Mouse (Mus musculus) midbrain, embryonic 15.5 days (tissue): ENCODE measurements around the gene A730049H05Rik. TPM values are rescaled to one million over a fixed set of nuclear protein-coding genes. Genes with fewer than 3 reads are reported as not detected.
A peak's percentile ranks its signal among the peaks of the same experiment; 100 is the strongest.

ENCODE experiments used
- ATAC-seq: fragments of 200-750 bp; cut with Nextera tagmentation; replicated peaks from 2 replicates; pipeline ENCODE4 v1.8.0; 2017; ENCODE audit warnings: moderate TSS enrichment
- H3K27ac ChIP-seq: fragments of 300-500 bp; sonication (generic); 2 replicates; pipeline ENCODE4 v1.5.1; 2015; ENCODE audit warnings: mild to moderate bottlenecking, inconsistent platforms
- H3K27me3 ChIP-seq: fragments of 300-500 bp; sonication (generic); replicated peaks from 2 replicates; pipeline ENCODE4 v1.6.1; 2015; ENCODE audit warnings: inconsistent platforms
- H3K36me3 ChIP-seq: fragments of 300-500 bp; sonication (generic); replicated peaks from 2 replicates; pipeline ENCODE4 v1.6.1; 2015; ENCODE audit warnings: inconsistent platforms
- H3K4me1 ChIP-seq: fragments of 300-500 bp; sonication (generic); 2 replicates; pipeline ENCODE4 v1.6.1; 2015; ENCODE audit warnings: inconsistent platforms
- H3K4me2 ChIP-seq: fragments of 300-500 bp; sonication (generic); 2 replicates; pipeline ENCODE4 v1.6.1; 2015; ENCODE audit warnings: inconsistent platforms, mild to moderate bottlenecking, moderate library complexity
- H3K4me3 ChIP-seq: fragments of 300-500 bp; sonication (generic); 2 replicates; pipeline ENCODE4 v1.5.1; 2015; ENCODE audit warnings: mild to moderate bottlenecking, inconsistent platforms
- H3K9ac ChIP-seq: fragments of 300-500 bp; sonication (generic); 2 replicates; pipeline ENCODE4 v1.6.1; 2015; ENCODE audit warnings: mild to moderate bottlenecking, inconsistent platforms
- H3K9me3 ChIP-seq: fragments of 300-500 bp; sonication (generic); 2 replicates; pipeline ENCODE4 v1.6.1; 2016; ENCODE audit warnings: inconsistent platforms
- WGBS: fragments of 180-500 bp; shearing (Covaris S2); methylation state at CpG from one replicate; pipeline ENCODE4 v1.1.7; 2015; ENCODE audit warnings: mixed read lengths; 5-methylcytosine and 5-hydroxymethylcytosine counted together
- polyA plus RNA-seq: library from polyadenylated mRNA; unstranded; fragments of >200 nt; fragmentation: Nextera tagmentation; extraction: Ambion mirVana; gene quantifications from 2 replicates; pipeline ENCODE4 v1.2.1, GENCODE M21; 2015

The A730049H05Rik gene
- polyA plus RNA-seq, 1 experiment from 2014 or later = 0.40 TPM

GRCm38 (mm10) chr6:92831106-92831505 is 14.8 kb downstream of the A730049H05Rik start:
- H3K27ac ChIP-seq = no peak overlapping the region
- no peak for ATAC-seq
- 83% methylated on average over 2 of the region's 2 CpGs for WGBS
- no peaks in the 10 kb centered on the region for H3K27me3 ChIP-seq
- no peaks in the 10 kb centered on the region for H3K9me3 ChIP-seq
- no peak overlapping the region for H3K9ac ChIP-seq
- no peaks in the 10 kb centered on the region; the same call in 1 of the 2 replicates for H3K4me1 ChIP-seq
- no peak overlapping the region for H3K4me3 ChIP-seq
- H3K36me3 ChIP-seq = no peaks in the 10 kb centered on the region
- no peak overlapping the region for H3K4me2 ChIP-seq

- Histone ChIP-seq H3K27me3 (no peaks in the 10 kb centered on the region), H3K4me1 (no peaks in the 10 kb centered on the region), H3K9me3 (no peaks in the 10 kb centered on the region), H3K4me2 (no peak overlapping the region), H3K36me3 (no peaks in the 10 kb centered on the region), H3K27ac (no peak overlapping the region), H3K4me3 (no peak overlapping the region), H3K9ac (no peak overlapping the region)
- no peak for ATAC-seq
- WGBS = 12% methylated on average over 2 of the region's 2 CpGs
These were observed 25.7 kb downstream of the A730049H05Rik start for GRCm38 (mm10) chr6:92842000-92842399.

DNA sequence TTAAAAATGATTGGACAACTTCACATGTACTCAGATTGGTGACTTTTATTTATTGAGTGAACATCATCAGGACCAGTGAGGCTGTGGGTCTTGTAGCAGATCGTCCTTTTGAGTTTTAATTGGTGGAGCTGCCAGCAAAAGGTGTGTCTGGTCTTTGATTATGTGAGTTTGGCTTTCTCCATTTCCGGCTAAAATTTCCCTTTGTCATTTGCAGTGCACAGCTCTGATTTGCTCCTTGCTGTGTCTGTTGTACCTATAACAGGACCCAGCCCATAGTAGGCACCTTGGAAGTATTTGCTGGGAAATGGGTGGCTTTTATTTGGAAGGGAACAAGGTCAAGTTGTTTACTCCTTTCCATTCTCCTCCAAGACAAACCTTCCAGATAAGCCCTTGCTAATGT is 27.2 kb downstream of the A730049H05Rik start:
- Histone ChIP-seq H3K4me2 (no peak overlapping the region), H3K9me3 (no peaks in the 10 kb centered on the region), H3K27me3 (no peaks in the 10 kb centered on the region), H3K9ac (no peak overlapping the region), H3K27ac (no peak overlapping the region), H3K4me1 (no peaks in the 10 kb centered on the region), H3K4me3 (no peak overlapping the region), H3K36me3 (no peaks in the 10 kb centered on the region)
- ATAC-seq = no peak
- 90% methylated on average over 2 of the region's 2 CpGs for WGBS

DNA sequence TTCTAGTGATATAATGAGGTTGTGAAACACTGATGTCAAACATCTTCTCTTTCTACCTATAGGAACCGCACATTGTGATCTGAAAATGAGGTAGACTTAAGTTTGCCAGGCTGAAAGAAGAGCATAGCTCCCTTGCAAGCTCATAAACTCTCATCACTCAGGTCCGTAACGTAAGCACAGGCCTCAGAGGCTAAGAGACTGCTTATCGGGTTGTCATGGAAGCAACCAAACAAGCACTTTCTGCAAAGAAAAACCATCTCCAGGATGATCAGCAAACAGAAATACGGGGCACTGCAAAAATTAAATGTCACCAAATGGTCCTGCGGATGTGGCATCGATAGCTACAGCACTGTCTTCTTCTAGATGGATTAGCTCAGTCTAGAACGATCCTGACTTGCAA is 29.6 kb downstream of the A730049H05Rik start:
- Histone ChIP-seq H3K4me3 (no peak overlapping the region), H3K4me1 (peaks cover 7% of the 10 kb centered on the region; the same call in 1 of the 2 replicates), H3K9ac (no peak overlapping the region), H3K27me3 (no peaks in the 10 kb centered on the region), H3K4me2 (no peak overlapping the region), H3K9me3 (no peaks in the 10 kb centered on the region), H3K36me3 (no peaks in the 10 kb centered on the region), H3K27ac (no peak overlapping the region)
- WGBS = 89% methylated on average over 8 of the region's 8 CpGs
- ATAC-seq = no peak

DNA sequence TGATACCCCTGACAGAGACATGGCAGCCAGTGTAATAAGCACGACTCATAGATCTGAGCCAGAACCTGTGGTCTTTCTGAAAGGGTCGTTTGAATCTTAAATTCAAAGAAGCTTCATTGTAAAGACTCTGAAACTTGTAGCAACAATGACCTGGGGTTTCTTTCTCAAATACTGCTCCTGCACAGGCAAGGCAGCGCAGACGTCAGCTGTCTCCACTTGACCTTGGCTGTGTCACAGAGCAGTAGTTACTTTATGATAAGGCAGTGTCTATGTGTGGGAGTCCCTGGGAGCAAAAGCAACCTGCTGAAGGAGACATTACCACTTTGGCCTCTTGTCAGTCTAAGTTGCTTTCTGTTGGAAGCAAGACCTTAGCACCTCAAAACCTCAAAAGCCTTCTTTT is 30.3 kb downstream of the A730049H05Rik start:
- no peak overlapping the region for H3K4me2 ChIP-seq
- no peak for ATAC-seq
- H3K9ac ChIP-seq = no peak overlapping the region
- no peaks in the 10 kb centered on the region for H3K27me3 ChIP-seq
- no peaks in the 10 kb centered on the region for H3K36me3 ChIP-seq
- peaks cover 7% of the 10 kb centered on the region; the same call in 1 of the 2 replicates for H3K4me1 ChIP-seq
- H3K4me3 ChIP-seq = no peak overlapping the region
- H3K27ac ChIP-seq = no peak overlapping the region
- H3K9me3 ChIP-seq = no peaks in the 10 kb centered on the region
- WGBS = 50% methylated on average over 4 of the region's 4 CpGs

DNA sequence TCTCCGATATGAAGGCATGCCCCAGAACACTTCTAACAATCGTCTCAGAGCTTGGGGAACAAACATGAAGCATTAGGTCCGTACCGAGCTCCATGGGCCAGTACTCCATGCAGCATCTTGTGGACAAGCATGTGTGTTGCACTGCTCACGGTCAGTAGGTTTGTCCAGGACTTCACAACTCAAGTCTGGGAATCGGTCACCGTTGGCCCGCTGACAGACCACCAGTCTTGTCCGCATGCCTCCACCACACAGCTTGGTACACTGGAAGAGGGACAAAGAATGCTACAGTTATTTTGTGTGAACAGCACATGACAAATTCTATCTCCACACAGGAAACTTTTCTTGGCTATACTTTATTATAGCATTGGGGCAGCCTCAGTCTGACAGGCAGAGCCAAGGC is 32.9 kb downstream of the A730049H05Rik start:
- Histone ChIP-seq H3K4me3 (no peak overlapping the region), H3K36me3 (no peaks in the 10 kb centered on the region), H3K4me1 (peaks cover 7% of the 10 kb centered on the region; the same call in 1 of the 2 replicates), H3K9ac (no peak overlapping the region), H3K4me2 (no peak overlapping the region), H3K27me3 (no peaks in the 10 kb centered on the region), H3K9me3 (no peaks in the 10 kb centered on the region), H3K27ac (no peak overlapping the region)
- WGBS = 92% methylated on average over 9 of the region's 9 CpGs
- no peak for ATAC-seq

- 17% methylated on average over 5 of the region's 5 CpGs for WGBS
- Histone ChIP-seq H3K4me2 (no peak overlapping the region), H3K27ac (peak overlapping the region; percentile 25; the same call in 1 of the 2 replicates)
These were observed 34.0 kb downstream of the A730049H05Rik start for GRCm38 (mm10) chr6:92850250-92850649.

GRCm38 (mm10) chr6:92854873-92855272 is 38.6 kb downstream of the A730049H05Rik start:
- Histone ChIP-seq H3K4me1 (peaks cover 7% of the 10 kb centered on the region; the same call in 1 of the 2 replicates), H3K9me3 (no peaks in the 10 kb centered on the region), H3K36me3 (no peaks in the 10 kb centered on the region), H3K4me2 (no peak overlapping the region), H3K27ac (no peak overlapping the region), H3K9ac (no peak overlapping the region), H3K4me3 (no peak overlapping the region), H3K27me3 (no peaks in the 10 kb centered on the region)
- no peak for ATAC-seq
- WGBS = 87% methylated on average over 4 of the region's 4 CpGs

More at GRCm38 (mm10) chr6:92850250-92850649, 34.0 kb downstream of the A730049H05Rik start:
- Histone ChIP-seq H3K9me3 (no peaks in the 10 kb centered on the region), H3K4me3 (no peak overlapping the region), H3K9ac (no peak overlapping the region), H3K36me3 (no peaks in the 10 kb centered on the region), H3K4me1 (peaks cover 7% of the 10 kb centered on the region; the same call in 1 of the 2 replicates), H3K27me3 (no peaks in the 10 kb centered on the region)
- ATAC-seq = peak; percentile 75; the same call in 1 of the 2 replicates

GRCm38 (mm10) chr6:92857761-92858160 is 41.5 kb downstream of the A730049H05Rik start:
- Histone ChIP-seq H3K4me2 (no peak overlapping the region), H3K9me3 (no peaks in the 10 kb centered on the region), H3K27me3 (no peaks in the 10 kb centered on the region), H3K9ac (no peak overlapping the region), H3K4me1 (no peaks in the 10 kb centered on the region), H3K36me3 (no peaks in the 10 kb centered on the region), H3K4me3 (no peak overlapping the region), H3K27ac (no peak overlapping the region)
- 92% methylated on average over 13 of the region's 13 CpGs for WGBS
- no peak for ATAC-seq

DNA sequence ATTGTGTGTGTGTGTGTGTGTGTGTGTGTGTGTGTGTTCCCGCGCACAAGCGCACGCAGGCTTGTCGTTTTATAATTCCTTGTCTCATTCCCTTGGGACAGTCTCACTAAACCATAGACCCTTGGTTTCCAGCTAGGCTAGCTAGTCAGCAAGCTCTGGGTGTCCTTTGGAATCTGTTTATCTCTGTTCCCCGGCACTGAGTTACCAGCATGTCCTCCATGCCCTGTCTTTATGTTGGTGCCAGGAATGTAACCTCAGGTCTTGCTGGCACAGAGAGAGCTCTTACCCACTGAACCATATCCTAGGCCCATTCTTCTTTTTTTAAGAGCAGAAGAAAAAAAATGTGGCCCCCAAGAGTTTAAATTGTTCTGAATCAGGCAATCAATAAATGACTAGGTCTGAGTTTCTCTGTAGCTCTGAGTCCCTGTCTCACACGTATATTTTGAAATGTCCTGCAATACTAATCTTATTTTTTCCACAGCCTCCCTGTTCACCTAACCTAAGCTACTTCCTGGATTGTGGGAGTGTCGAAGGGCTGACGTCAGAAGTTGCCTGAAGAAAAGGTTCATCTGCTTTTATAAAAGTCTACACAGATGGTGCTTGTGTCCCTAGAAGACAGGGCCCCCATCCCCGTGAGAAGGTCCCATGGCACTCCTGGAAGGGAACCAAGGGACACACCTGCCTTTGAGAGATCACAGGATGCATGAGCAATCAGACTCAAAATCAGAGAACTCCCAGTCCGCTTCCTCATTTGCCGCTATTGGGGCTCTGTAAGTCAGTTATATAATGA is 42.6 kb downstream of the A730049H05Rik start:
- H3K4me2 ChIP-seq = no peak overlapping the region
- H3K27me3 ChIP-seq = no peaks in the 10 kb centered on the region
- ATAC-seq = no peak
- H3K4me3 ChIP-seq = no peak overlapping the region
- H3K9me3 ChIP-seq = no peaks in the 10 kb centered on the region
- H3K4me1 ChIP-seq = no peaks in the 10 kb centered on the region
- H3K9ac ChIP-seq = no peak overlapping the region
- no peaks in the 10 kb centered on the region for H3K36me3 ChIP-seq
- WGBS = 78% methylated on average over 12 of the region's 12 CpGs
- H3K27ac ChIP-seq = no peak overlapping the region

DNA sequence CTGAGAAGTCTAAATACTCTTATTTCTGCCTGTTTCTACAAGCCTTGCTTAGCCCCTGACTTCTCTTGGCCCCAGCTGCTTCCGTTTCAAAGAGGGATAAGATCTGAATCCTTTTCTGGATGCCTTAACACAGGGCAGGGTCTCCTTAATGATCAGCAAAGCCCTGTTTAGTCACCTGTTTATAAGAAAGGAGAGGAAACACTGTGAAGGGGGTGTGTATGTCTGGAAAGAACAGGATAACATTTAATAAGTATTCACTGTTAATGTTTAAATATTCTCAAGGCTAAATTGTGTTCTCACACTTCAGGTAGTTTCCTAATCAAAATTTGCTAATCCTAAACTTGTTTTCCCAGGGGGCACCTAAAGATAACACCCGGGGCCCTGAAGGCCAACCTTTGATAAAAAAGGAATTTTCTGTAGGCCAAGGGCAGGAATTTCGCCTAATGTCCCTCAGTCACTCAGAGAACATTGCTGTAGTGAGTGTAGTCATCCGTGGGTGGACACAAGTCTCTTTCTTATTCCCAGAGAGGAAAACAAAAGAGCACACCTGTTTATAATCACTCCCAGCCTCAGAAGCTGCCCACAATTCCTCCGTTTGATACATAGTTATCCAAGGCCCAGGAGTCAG is 44.1 kb downstream of the A730049H05Rik start:
- no peaks in the 10 kb centered on the region for H3K27me3 ChIP-seq
- no peaks in the 10 kb centered on the region for H3K4me1 ChIP-seq
- WGBS = 78% methylated on average over 5 of the region's 5 CpGs
- no peak overlapping the region for H3K4me2 ChIP-seq
- no peak overlapping the region for H3K9ac ChIP-seq
- no peaks in the 10 kb centered on the region for H3K9me3 ChIP-seq
- H3K4me3 ChIP-seq = no peak overlapping the region
- H3K27ac ChIP-seq = no peak overlapping the region
- ATAC-seq = no peak
- no peaks in the 10 kb centered on the region for H3K36me3 ChIP-seq

DNA sequence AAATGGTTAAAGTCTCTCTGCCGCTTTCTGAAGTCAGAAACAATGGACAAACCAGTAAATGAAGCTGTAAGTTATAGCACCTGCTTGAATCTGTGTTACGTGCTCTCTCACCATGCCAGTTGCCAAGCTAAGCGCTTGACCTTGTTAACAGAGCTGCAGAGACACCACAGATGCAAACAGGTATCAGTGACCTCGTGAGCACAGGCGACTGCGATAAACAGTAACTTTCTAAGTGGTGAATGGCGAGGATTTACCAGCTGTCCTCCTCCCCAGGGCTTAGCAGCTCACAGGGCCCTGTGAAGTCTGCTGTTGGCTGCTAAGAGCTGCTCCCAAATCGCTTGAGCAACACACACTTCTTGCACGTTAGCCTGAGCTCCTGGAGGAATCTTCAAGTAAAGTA is 46.3 kb downstream of the A730049H05Rik start:
- H3K4me1 ChIP-seq = no peaks in the 10 kb centered on the region
- H3K4me2 ChIP-seq = no peak overlapping the region
- no peaks in the 10 kb centered on the region for H3K27me3 ChIP-seq
- no peak for ATAC-seq
- H3K9ac ChIP-seq = no peak overlapping the region
- no peaks in the 10 kb centered on the region for H3K36me3 ChIP-seq
- no peak overlapping the region for H3K27ac ChIP-seq
- no peaks in the 10 kb centered on the region for H3K9me3 ChIP-seq
- WGBS = 77% methylated on average over 9 of the region's 9 CpGs
- no peak overlapping the region for H3K4me3 ChIP-seq
